Mouse (Mus musculus): ENCODE measurements around the gene Ptgir. TPM values are rescaled to one million over a fixed set of nuclear protein-coding genes. Genes with fewer than 3 reads are reported as not detected.

Ptgir gene
- polyA plus RNA-seq, 1 experiment, result 11.3 TPM

- H3K36me3 ChIP-seq (ENCODE audit: control insufficient read depth, insufficient read depth, low read length), result peaks cover 31% of the 10 kb centered on the region
- WGBS, result 94% methylated on average over 30 of the region's 30 CpGs
Measured at GRCm38 (mm10) chr7:16916342-16917265, 10.3 kb downstream of the Ptgir start.

GRCm38 (mm10) chr7:16917447-16917846, 11.2 kb downstream of the Ptgir start:
- no peak overlapping the region for H3K4me3 ChIP-seq (ENCODE audit: control insufficient read depth, insufficient read depth, low read length)
- peaks cover 9% of the 10 kb centered on the region for H3K4me1 ChIP-seq (replicated peaks; ENCODE audit: control insufficient read depth, insufficient read depth, low read length)
- no peak for TF ChIP-seq CTCF (IDR thresholded peaks at IDR 0.05; ENCODE audit: borderline replicate concordance, control insufficient read depth, extremely low read depth, insufficient read depth, low read length, poor library complexity)
- TF ChIP-seq POLR2A (IDR thresholded peaks at IDR 0.05; ENCODE audit: control insufficient read depth, extremely low read depth, insufficient read depth, low read length, poor library complexity), result no peak
- no peak for DNase-seq
- 94% methylated on average over 11 of the region's 11 CpGs for WGBS
- H3K27ac ChIP-seq (ENCODE audit: control insufficient read depth, insufficient read depth, low read length), result no peak overlapping the region
- peaks cover 31% of the 10 kb centered on the region for H3K36me3 ChIP-seq (ENCODE audit: control insufficient read depth, insufficient read depth, low read length)
- H3K27me3 ChIP-seq (ENCODE audit: control insufficient read depth, insufficient read depth, low read length), result no peaks in the 10 kb centered on the region

More at GRCm38 (mm10) chr7:16916342-16917265, 10.3 kb downstream of the Ptgir start:
- Histone ChIP-seq H3K4me3 (ENCODE audit: control insufficient read depth, insufficient read depth, low read length) (no peak overlapping the region), H3K4me1 (replicated peaks; ENCODE audit: control insufficient read depth, insufficient read depth, low read length) (peaks cover under 1% of the 10 kb centered on the region), H3K27me3 (ENCODE audit: control insufficient read depth, insufficient read depth, low read length) (no peaks in the 10 kb centered on the region), H3K27ac (ENCODE audit: control insufficient read depth, insufficient read depth, low read length) (no peak overlapping the region)
- TF ChIP-seq CTCF (IDR thresholded peaks at IDR 0.05; ENCODE audit: borderline replicate concordance, control insufficient read depth, extremely low read depth, insufficient read depth, low read length, poor library complexity), result no peak
- TF ChIP-seq POLR2A (IDR thresholded peaks at IDR 0.05; ENCODE audit: control insufficient read depth, extremely low read depth, insufficient read depth, low read length, poor library complexity), result no peak
- DNase-seq, result no peak

- DNase-seq, result no peak
- WGBS, result 94% methylated on average over 9 of the region's 9 CpGs
- peaks cover 15% of the 10 kb centered on the region for H3K4me1 ChIP-seq (replicated peaks; ENCODE audit: control insufficient read depth, insufficient read depth, low read length)
Measured at GRCm38 (mm10) chr7:16918014-16918413, 11.7 kb downstream of the Ptgir start.

GRCm38 (mm10) chr7:16918670-16919069, 12.4 kb downstream of the Ptgir start:
- TF ChIP-seq POLR2A (IDR thresholded peaks at IDR 0.05; ENCODE audit: control insufficient read depth, extremely low read depth, insufficient read depth, low read length, poor library complexity), result no peak
- no peak for TF ChIP-seq CTCF (IDR thresholded peaks at IDR 0.05; ENCODE audit: borderline replicate concordance, control insufficient read depth, extremely low read depth, insufficient read depth, low read length, poor library complexity)
- Histone ChIP-seq H3K27me3 (ENCODE audit: control insufficient read depth, insufficient read depth, low read length) (no peaks in the 10 kb centered on the region), H3K27ac (ENCODE audit: control insufficient read depth, insufficient read depth, low read length) (no peak overlapping the region), H3K36me3 (ENCODE audit: control insufficient read depth, insufficient read depth, low read length) (peaks cover 31% of the 10 kb centered on the region), H3K4me1 (replicated peaks; ENCODE audit: control insufficient read depth, insufficient read depth, low read length) (peaks cover 16% of the 10 kb centered on the region), H3K4me3 (ENCODE audit: control insufficient read depth, insufficient read depth, low read length) (no peak overlapping the region)
- DNase-seq, result no peak
- WGBS, result 93% methylated on average over 3 of the region's 3 CpGs

More at GRCm38 (mm10) chr7:16918014-16918413, 11.7 kb downstream of the Ptgir start:
- no peak overlapping the region for H3K4me3 ChIP-seq (ENCODE audit: control insufficient read depth, insufficient read depth, low read length)
- H3K27me3 ChIP-seq (ENCODE audit: control insufficient read depth, insufficient read depth, low read length), result no peaks in the 10 kb centered on the region
- TF ChIP-seq CTCF (IDR thresholded peaks at IDR 0.05; ENCODE audit: borderline replicate concordance, control insufficient read depth, extremely low read depth, insufficient read depth, low read length, poor library complexity), result no peak
- no peak for TF ChIP-seq POLR2A (IDR thresholded peaks at IDR 0.05; ENCODE audit: control insufficient read depth, extremely low read depth, insufficient read depth, low read length, poor library complexity)
- peaks cover 31% of the 10 kb centered on the region for H3K36me3 ChIP-seq (ENCODE audit: control insufficient read depth, insufficient read depth, low read length)
- H3K27ac ChIP-seq (ENCODE audit: control insufficient read depth, insufficient read depth, low read length), result no peak overlapping the region

GRCm38 (mm10) chr7:16919395-16920149, 13.3 kb downstream of the Ptgir start:
- H3K36me3 ChIP-seq (ENCODE audit: control insufficient read depth, insufficient read depth, low read length), result peaks cover 31% of the 10 kb centered on the region
- TF ChIP-seq POLR2A (IDR thresholded peaks at IDR 0.05; ENCODE audit: control insufficient read depth, extremely low read depth, insufficient read depth, low read length, poor library complexity), result no peak
- no peak for TF ChIP-seq CTCF (IDR thresholded peaks at IDR 0.05; ENCODE audit: borderline replicate concordance, control insufficient read depth, extremely low read depth, insufficient read depth, low read length, poor library complexity)
- no peak for DNase-seq
- no peak overlapping the region for H3K27ac ChIP-seq (ENCODE audit: control insufficient read depth, insufficient read depth, low read length)
- peaks cover 18% of the 10 kb centered on the region for H3K4me1 ChIP-seq (replicated peaks; ENCODE audit: control insufficient read depth, insufficient read depth, low read length)
- no peak overlapping the region for H3K4me3 ChIP-seq (ENCODE audit: control insufficient read depth, insufficient read depth, low read length)
- WGBS, result 75% methylated on average over 13 of the region's 13 CpGs
- H3K27me3 ChIP-seq (ENCODE audit: control insufficient read depth, insufficient read depth, low read length), result no peaks in the 10 kb centered on the region

- no peak overlapping the region for H3K4me3 ChIP-seq (ENCODE audit: control insufficient read depth, insufficient read depth, low read length)
- no peak for TF ChIP-seq POLR2A (IDR thresholded peaks at IDR 0.05; ENCODE audit: control insufficient read depth, extremely low read depth, insufficient read depth, low read length, poor library complexity)
- TF ChIP-seq CTCF (IDR thresholded peaks at IDR 0.05; ENCODE audit: borderline replicate concordance, control insufficient read depth, extremely low read depth, insufficient read depth, low read length, poor library complexity), result no peak
- 92% methylated on average over 7 of the region's 7 CpGs for WGBS
- DNase-seq, result no peak
- no peak overlapping the region for H3K27ac ChIP-seq (ENCODE audit: control insufficient read depth, insufficient read depth, low read length)
- no peaks in the 10 kb centered on the region for H3K27me3 ChIP-seq (ENCODE audit: control insufficient read depth, insufficient read depth, low read length)
- peaks cover 18% of the 10 kb centered on the region for H3K4me1 ChIP-seq (replicated peaks; ENCODE audit: control insufficient read depth, insufficient read depth, low read length)
- H3K36me3 ChIP-seq (ENCODE audit: control insufficient read depth, insufficient read depth, low read length), result peaks cover 27% of the 10 kb centered on the region
Measured at GRCm38 (mm10) chr7:16920150-16920579, 13.9 kb downstream of the Ptgir start.

Data from thymus, adult 2 months (tissue).